Mouse (Mus musculus) Muller cell, postnatal 12 days (primary cell): ENCODE results near the gene Treml1.

ENCODE experiments used
- DNase-seq: peaks from one replicate; pipeline ENCODE4 v3.0.0-alpha.2; 2015; ENCODE audit errors: inconsistent ontology term

Treml1 gene

DNA sequence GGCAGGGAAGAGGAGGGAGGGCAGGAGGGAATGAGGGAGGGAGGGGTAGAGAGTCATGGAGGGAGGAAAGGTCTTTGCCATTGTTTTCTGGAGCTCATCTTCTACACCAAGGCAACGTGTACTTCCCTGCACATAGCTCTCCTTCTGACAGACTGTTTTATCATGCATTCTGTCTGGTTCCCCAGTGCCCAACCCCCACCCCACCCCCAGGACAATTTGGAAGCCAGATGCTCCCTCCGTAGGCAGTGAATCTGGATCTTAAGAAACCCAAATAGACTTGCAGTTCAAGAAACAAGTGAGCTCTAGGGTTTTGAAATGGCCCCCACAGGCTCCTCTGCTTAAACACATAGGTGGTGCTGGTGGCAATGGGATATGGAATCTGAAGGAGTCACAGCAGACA is 1.8 kb upstream of the Treml1 start:
- DNase-seq, result no peak

DNA sequence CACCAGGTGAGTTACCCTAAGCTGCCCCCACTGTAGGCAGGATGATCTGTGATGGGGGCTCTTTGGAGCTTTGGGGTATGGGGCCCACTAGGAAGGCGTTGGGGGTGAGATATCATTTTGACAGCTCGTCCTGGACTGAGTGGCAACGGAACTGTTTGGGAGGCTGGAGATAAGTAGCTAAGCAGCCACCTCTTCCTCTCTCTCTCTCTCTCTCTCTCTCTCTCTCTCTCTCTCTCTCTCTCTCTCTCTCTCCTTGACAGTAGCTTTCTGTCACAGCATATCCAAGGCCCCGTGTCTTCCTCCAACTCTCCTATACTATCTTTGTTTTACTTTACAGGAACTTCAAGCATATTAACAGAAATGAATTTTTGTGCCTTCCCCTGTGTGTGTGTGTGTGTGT is 746 bp downstream of the Treml1 start:
- no peak for DNase-seq

DNA sequence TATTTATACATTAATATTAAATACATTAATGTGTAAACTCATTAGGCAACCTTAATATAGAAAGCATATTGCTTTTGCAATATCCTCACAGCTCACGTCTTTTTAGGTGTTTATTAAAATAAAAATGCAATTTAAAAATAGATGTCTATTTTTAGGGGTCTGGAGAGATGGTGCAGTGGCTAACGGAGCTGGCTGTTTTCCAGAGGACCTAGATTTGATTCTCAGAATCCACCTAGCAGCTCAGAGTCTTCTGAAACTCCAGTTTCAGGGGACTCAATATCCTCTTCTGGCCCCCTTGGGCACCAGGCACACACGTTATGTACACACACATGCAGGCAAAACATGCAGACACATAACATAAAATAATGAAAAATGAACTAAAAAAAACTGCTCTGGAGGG is 2.6 kb downstream of the Treml1 start:
- DNase-seq, result no peak

DNA sequence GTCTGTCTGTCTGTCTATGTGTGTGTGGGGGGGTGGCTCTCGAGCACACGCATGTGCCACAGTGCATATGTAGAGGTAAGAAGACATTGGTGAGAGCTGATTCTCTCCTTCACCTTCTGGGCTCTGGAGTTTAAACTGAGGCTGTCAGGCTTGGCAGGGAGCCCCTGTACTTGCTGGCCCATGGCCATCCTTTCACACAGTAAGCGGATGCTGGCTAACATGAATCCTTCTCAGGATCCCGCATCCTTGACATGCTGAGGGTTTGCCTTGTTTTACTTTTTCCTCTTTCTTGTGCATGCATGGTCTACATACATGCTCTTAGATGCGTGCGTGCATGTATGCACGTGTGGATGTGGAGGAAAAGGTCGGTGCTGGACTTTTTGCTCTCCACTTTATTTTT is 3.2 kb downstream of the Treml1 start:
- DNase-seq, result no peak

DNA sequence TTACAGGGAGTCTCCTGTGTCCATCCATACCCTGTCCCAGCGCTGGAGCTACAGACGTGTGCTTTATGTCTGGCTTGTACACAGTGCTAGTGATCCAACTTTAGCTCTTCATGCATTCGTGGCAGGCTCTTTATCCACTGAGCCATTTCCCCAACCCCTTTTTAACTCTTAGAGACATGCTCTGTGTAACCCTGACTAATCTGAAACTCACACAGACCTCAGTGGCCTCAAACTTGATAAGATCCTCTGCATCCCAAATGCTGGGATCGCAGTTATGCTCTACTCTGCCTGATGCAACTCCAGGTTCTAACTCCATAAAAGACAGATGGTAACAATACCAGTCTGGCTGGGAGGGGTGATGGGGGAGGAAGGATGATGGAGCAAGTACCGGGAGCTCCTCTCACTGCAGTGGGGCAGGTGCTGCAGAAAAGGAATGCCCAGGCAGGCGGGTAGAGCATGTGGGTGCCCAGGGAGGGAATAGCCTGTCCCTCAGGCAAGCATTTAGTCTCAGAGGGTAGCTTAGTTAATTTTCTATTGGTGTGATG is 3.8 kb downstream of the Treml1 start:
- no peak for DNase-seq

DNA sequence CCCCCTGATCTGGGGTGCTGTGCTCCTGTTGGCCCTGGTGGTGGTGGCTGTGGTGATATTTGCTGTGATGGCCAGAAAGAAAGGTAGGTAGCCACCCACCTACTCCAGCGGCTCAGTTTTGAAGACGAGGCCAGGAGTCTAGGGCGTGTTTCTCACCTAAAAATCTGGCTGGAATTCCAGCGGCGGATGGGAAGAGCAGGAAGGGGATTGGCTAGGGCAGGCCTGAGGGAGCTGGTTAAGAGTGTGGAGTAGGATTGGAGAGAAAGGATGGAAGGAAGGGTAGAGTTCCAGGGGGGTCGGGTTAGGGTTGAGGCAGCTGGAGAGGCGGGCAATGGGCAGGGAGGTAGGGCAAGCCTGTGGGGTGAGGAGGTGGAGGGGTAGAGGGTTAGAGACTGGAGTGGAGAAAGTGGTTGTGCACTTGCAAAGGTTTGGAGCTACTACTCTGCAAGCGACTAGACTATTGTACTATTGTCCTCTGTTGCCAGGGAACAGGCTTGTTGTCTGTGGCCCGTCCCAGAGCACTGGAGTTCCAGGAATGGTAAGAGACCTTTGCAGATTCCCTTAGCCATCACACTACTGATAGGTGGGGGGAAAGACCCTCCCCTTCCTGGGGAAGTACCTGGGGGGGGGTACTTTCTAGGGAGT is 5.9 kb downstream of the Treml1 start:
- no peak for DNase-seq

DNA sequence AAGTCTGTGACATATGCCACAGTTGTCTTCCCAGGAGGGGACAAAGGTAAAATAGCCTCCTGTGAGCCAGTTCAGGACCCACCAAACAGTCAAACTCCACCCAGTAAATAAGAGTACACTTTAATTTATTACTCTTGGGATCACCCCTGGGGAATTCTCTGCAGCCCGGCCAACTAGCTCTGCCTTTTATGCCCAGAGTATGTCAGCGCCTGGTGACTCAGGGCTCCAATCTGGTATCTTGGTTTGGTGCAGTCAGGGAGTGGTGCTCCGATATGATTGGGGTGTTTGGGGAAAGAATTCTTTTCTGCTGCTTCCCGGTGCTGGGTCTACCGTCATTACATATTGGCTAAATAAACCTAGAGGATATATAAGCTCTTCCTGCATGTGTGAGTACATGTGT is 7.1 kb downstream of the Treml1 start:
- DNase-seq, result no peak

DNA sequence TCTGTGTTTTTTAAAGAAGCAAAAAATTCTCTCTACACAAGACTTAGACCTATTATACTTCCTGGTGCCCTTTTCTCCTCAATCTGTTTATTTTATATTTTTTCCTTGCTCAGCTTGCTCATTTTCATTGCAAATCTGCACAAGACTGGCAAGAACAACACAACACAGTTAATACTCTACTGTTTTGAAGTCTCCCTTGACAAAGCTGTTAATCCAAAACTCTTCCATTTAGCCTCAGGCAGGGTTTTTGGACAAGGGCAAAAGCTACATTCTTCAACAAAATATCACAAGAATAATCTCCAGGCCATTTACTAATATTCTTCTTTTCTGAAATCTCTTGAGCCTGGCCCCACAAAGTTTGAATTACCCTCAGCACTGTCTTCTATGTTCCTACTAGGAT is 11.9 kb downstream of the Treml1 start:
- DNase-seq, result no peak

DNA sequence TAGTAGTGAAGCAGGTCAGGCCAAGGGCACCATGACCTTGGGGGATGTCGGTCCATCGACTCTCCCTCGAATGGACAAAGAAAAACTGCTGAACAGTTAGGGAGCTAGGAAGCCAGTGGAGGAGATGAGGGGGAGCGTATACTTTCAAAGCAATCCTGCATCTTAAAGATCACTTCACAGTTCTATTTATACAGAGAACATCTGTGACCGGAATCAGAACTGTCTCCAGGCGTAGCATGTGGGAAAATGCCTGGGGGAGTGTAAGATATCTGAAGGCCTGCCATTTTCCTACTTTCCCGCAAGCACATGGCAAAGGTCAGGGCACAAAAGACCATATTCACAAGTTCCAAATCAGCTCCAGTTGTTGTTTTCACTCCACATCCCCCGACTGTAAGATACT is 13.3 kb downstream of the Treml1 start:
- no peak for DNase-seq

DNA sequence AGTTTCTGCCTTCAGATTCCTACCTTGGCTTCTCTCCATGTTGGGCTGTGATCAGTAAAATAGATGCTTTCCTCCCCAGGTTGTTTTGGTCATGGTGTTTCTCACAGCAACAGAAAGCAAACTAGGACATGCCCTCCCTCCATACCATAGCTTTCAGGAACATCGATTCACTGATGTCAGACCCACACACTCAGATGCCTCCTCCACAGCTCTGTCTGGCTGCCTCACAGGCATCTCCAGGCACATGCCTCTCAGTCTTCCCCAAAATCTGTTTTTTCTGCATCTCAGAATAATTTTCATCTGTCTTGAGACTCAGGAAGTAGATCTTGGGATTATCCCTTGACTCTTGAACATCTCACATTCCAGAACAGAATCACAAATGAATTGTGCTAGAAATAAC is 16.4 kb downstream of the Treml1 start:
- no peak for DNase-seq

DNA sequence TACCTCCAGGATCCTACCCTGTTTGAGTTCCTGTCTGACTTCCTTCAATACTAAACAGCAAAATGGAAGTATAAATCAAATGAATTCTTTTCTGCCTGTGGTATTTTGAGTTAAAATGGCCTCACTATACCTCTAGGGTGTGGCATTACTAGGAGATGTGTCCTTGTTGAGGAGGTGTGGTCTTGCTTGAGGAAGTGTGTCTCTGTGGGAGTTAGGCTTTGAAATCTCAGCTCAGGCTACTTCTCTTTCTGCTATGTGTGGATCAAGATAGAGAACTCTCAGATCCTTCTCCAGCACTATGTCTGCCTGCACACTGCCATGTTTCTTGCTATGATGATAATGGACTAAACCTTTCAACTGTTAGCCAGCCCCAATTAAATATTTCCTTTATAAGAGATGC is 19.3 kb downstream of the Treml1 start:
- no peak for DNase-seq

DNA sequence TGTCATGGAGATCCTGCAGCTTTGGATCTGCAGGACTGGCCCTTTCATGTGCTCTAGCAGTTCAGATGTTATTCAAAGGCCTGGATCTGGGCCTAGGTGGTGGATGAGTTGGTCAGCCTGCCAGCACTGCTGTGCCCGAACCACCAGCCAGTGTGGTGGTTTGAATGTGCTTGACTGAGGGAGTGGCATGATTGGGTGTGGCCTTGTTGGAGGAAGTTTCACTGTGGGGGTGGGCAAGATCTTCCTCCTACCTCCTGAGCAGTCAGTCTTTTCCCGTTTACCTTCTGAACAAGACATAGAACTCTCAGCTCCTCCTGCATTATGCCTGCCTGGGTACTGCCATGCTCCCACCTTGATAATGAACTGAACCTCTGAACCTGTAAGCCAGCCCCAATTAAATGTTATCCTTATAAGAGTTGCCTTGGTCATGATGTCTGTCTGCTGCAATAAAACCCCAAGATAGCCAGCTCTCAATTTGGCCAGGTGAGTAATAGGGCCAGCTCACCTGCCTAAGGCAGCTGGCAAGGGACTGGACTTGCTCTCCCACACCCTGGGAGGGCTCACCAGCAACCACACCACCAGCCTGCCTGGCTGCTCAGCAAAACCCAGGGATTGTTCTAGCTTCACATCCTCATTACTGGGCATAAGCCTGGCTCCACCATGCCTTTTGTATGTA is 26.2 kb downstream of the Treml1 start:
- DNase-seq, result no peak

DNA sequence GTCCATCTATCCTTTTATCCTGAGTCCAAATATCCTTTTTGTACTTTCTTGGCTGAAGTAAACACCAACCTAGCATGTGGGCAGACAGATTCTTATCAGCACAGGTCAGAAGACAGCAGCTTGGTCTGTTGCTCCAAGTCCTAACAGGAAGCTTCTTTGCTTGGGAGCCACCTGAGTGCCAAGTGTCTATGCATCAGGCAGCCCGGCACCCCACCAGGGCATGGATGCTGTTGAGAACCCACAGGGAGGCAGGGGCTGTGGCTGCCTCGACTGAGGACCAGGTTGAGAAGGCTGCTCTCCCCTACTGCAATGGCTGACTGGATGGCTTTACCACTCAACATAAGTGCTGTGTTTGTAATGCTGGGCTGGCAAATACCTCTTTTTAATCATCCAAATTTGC is 28.9 kb downstream of the Treml1 start:
- DNase-seq, result no peak

DNA sequence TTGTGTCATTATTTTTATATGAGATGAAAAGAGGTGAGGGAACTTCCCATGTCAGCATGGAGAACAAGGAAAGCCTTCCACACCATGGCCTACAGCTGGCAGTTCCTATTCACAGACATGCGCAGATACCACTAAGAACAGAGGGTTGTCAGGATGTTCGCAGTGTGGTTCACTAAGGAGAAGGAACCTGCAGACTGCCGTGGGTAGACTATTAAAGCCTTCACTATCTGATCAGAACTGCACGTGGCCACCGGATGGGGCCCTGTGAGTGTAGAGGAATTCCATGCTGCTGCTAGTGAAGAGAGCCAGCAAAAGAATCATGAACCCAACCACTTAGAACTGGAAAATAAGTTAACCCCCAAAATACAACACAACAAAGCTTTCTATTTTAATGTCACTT is 29.7 kb downstream of the Treml1 start:
- DNase-seq, result no peak

DNA sequence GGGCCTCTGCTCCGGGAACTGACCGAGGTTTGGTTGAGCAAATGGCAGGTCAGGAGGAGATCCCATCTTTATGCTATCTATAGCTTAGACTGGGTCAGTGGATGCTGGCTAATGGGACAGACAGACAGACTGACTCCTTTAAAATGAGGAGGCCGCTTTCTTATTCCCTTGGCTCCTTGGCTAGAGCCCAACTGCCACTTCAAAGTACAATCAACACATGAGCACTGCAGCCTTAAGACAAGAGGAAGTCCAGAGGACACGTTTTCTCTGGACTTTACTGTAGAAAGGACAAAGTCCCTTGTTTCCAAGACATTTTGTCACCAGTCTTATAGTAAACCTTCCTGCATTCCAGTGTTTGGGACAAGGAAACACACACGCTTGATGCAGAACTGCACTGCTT is 31.7 kb downstream of the Treml1 start:
- no peak for DNase-seq

DNA sequence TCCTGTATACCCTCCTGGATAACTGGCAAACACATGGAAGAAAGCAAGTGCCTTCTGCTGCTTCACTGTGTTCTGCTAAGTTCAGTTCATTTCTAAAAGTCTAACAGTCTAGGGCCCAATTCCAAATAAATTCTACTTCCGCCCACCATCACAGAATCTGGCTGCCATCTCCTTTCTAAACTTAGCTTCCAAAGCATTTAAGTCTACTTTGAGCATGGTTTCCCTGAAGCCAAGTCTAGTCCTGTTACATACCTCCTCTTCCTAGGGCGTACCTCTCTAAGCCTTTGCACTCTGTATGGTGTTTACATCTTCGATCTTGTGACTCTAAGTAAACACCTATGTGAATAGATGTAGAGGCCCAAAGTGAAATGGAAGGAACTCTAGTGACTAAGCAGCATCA is 32.9 kb downstream of the Treml1 start:
- DNase-seq, result no peak

DNA sequence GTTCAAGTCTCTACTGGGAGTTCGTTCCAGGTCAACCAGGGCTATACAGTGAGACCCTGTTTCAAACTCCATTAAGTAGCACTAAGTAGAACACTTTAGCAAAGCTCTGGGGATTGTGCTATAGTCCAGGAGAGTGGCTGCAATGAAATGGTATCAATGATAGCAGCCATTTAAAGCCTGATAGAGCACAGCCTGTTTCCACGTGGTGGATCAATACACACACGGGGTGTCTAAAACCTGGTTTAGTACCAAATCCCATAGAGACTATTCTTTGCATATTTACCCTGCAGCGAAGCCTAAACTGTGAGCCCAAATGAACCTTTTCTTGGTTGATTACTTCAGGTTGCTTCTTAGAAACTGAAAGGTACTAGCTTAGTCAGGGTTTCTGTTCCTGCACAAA is 42.0 kb downstream of the Treml1 start:
- no peak for DNase-seq

DNA sequence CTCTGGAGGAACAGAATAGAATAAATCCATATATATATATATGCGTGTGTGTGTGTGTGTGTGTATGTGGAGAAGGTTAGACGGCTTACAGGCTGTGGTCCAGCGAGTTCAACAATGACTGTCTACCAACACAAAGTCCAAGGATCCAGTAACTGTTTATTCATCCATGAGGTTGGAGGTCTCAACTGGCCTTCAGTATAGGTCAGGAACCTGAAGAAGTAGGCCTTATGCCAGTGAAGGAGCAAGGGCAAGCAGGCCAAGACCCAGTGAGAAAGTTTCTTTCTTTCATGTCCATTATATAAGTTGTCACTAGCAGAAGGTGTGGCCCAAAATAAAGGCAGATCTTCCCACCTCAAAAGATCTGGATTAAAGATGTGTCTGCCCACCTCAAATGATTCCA is 43.0 kb downstream of the Treml1 start:
- no peak for DNase-seq

DNA sequence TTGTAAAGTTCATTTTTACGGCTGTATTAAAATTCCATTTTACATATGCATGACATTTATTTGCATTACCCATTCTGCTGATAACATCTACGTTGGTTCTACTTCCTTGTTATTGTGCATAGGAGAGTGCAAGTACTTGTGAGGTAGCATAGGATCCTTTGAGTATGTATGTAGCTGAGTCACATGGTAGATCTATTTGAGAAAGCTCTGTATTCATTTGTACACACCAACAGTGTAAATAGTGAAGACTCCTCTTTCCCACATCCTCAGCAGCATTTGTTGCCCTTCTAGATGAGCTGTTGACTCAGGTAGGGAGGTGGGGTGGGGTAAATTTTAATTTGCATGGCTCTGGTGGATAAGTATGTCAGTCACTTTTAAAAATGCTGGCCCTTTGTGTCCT is 44.1 kb downstream of the Treml1 start:
- no peak for DNase-seq

DNA sequence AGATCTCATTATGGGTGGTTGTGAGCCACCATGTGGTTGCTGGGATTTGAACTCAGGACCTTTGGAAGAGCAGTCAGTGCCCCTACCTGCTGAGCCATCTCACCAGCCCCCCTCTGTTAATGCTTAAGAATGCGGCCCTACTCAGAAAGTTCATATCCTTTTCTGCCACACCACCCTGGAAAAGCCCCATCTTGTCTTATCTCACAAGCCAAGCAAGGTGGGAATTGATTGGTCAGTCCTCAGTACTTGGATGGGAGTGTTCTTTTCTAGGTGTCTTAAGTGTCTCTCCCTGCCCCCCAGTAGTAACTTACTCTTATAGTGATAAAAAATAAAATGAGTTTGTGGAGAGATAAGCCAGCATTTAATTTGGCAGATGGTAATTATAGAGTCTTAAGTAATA is 45.0 kb downstream of the Treml1 start:
- no peak for DNase-seq

DNA sequence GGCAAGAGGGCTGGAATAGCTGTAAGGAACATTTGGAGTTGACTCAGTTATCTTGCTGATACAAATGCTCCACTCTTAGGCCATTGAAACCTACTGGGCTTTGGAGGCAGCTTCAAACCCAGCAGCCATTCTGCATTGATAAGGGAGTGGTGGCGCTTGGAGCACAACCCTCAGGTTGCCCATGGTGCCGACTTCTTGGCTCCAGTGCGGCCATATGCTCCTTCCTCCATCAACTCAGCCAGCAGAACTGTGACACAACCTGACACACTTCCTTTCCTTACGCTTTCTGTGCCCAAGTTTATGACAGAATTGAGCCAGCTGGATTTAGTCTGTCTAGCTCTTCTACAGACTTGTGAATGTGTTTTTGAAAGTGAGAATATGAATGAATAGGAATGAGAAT is 47.4 kb downstream of the Treml1 start:
- DNase-seq, result no peak

DNA sequence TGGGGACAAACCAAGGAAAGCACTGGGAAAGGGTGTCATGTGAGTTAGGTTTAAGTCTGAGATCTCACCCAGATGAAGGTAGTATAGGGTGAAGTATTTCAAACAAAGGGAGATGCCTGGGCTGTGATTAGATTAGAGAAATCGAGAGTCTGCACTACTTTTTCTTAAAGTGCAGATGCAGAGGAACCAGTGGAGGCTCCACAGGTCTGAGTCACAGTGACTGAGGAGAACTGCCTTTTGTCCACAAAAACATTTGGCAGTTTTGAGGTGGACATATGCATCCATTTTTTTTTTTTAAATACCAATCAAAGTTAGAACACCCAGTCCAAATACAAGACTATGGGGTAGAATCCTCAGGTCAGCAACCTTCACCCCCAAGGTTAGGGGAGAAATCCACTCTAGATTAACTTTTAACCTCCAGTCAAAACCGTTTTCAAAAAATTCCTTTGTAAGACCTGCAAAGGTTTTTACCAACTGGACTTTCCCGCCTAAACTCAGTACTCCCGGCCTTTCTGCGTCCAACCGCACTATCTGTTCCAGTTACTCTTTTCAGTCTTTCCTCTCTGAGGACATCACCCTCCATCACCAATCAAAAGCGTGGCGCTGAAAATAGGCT is 48.3 kb downstream of the Treml1 start:
- DNase-seq, result peak; percentile 54
